Mouse (Mus musculus) layer of hippocampus, adult 11-12 months (tissue): ENCODE measurements around the gene Kcng3.

Source experiments
- DNase-seq: peaks from one replicate; pipeline ENCODE4 v3.0.0; 2022; ENCODE audit warnings: low spot score

The Kcng3 gene

DNA sequence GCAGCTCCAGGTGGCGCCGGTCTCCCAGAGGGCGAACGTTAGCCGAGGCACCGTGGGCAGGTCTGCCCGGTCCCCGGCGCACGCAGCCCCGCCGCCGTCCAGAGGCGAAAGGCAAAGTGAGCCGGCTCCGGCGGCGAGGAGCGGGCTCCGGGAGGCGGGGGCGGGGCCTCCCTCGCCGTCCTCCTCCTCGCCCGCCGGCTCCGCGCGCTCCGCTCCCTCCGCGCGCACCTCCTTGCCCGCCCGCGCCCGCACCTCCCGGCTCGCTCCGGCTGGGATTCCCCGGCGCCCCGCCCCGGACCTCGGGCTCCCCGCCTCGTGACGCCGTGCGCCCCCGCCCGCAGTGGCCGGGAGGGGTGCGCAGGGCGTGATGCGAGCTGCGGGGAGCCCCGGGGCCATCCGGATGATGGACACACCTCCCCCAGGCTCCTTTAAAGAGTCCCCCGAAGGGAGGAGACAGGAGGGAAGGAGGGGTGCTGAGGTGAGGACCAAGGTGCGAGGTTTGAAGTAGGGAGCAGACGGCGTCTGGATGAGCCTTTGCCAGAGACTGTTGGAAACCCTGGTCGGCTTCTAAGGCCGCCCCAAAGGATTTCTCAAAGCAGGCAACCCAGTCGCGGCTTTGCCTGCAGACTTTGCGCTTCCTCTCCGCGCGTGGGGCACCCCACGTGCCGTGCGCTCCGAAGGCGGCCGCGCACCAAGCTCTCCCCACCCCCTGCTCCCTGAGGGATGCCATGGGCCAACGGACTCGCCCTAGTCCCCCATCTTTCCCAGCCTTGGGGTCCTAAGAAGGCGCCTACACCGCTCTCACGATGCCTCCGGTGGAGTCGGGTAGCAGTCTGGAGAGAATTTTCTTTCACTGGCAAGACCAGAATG is at the start of gene Kcng3:
Gene Kcng3 (minus strand): TSS at position 113 of the 870 bp plus-strand sequence.
- no peak for DNase-seq

DNA sequence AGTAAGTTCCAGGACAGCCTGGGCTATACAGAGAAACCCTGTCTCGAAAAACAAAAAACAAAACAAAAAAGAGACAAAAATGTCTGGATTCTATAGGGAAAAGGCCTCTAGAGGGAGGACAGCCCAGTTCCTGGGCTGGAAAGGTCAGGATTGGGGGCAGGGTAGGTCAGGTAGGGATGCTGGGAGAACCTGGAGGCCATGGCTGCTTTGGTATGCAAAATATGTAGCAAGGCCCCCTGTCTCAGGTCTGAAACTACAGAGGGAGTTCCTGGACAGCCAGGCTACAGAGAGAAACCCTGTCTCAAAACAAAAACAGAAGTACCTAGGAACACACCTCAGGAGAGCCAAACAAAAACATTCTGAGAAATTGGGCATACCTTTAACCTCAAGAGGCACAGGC is 45.7 kb upstream of the Kcng3 start:
- DNase-seq: no peak

DNA sequence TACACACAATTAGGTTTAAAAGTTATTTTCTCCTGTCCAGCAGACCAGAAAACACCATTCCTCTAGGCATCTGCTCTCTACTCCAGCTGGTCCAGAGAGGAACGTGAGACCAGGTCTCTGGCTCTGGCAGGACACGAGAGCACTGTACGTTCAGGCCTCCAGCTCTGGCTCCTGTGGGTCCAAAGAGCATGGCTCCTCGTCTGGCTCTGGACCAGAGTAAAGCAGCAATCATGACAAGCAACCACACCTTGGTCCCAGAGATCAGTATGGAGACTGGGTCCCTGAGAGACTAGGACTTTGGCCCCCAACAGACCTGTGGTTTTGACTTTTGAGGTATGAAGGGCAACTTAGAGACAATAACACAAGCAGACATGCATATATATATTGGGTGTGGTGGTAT is 41.0 kb upstream of the Kcng3 start:
- DNase-seq: no peak

DNA sequence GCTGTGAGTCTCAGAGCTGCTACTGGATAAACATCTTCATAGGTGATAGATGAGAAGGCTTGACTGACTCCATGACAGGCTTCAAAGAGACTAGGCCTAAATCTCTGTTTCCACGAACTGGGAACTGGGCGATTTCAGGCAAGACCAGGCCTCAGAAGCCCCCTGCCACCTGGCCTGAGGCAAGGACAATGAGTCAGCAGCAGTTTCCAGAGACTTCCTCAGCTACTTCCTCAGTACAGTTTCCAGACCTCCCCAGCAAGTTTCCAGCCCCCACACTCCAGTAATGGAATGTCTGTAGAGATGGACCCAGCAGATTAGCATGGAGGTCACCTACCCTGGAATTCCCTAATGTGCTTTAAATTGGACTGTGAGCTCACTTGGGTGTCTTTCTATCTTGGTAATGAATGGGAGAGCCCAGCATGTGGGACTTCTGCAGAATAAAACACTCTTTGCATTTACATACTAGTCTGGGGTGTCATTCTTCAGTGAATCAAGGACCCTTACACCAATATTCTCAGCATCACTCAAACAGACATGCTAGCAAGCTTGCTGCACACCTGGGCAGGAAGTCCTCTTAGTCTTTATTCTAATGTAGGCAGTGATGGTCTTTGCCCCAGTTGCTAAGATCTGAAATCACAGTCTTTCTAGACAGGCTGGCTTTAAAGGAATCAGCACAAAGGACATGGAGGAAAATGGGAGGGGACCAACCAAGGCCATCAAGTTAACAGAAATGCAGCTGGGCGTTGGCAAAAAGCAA is 36.4 kb upstream of the Kcng3 start:
- DNase-seq: no peak

DNA sequence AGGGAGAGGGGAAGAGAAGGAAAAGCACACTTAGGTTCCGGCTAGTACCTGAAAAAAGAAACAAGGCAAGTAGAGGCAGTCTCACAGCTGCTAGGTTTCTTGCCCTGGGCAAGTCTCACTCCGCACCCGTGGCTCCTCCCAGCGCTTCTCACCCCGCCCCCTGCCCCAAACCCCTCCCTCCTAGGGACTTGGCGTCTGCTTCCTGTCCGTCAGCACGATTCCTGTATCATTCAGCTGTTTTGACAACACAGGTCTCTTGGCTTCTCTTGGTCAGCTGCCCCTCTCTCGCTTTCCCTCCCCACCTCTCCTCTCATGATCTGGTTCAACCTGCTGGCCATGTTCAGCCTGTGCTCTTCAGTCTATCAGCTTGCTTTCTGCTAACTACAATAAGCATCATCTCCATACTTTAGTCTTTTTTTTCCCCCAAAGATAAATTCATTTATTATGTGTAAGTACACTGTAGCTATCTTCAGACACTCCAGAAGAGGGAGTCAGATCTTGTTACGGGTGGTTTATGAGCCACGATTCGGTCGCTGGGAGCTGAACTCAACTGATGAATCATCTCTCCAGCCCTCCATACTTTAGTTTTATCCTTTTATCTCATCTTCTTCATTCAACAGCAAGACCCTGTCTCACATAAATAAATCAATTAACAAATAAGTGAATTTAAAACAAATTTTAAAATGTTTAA is 35.0 kb upstream of the Kcng3 start:
- no peak for DNase-seq

DNA sequence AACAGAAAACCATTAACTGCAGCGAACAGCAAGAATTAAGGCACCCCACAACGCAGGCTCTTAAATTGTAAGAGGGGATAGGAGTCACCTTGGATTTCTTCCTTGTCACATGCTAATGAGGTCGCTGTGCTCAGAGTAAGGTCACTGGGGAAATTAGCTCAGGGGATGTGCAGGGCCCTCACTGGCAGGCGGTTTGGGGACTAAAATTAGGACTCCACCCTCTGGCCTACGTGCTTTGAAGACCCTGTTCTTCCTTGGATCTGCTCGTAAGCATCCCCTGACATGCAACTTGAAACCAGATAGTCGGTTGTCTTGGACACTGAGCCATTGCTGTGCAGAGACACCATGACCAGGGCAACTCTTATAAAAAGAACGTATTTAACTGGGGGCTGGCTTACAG is 33.1 kb upstream of the Kcng3 start:
- no peak for DNase-seq

DNA sequence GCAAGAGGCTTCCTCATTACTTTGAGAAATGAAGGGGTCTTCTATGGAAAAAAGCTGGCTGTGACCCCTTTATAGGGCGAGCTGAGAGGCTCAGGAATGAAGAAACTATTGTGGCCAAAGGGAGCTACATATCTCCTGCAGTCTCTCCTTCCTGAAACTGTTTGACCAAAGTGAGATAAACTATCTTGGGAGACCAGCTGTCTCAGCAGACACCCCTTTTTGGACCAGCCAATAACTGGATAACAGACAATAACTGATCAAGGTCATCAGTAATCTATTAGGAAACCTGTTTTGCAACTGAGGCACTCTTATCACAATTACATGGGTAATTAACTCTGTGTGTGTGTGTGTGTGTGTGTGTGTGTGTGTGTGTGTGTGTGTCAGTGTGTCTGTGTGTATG is 27.2 kb upstream of the Kcng3 start:
- DNase-seq: no peak

DNA sequence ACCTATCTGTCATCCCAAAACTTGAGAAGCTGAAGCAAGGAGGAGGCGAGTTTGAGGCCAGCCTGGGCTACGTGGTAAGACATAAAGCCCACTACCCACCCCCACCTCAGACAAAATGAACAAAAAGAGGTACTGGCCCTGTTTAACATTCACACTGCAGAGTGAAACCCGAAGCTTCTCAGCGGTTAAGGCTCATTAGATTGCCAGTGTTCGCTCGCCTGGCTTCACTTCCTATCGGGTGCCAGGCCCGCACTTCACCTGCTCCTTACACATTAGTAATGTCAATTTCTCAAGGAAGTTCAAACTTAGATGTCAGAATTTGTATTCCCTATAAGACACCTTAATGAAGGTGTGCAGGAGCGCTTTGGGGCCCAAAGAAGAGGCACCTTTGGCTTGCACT is 25.7 kb upstream of the Kcng3 start:
- no peak for DNase-seq

DNA sequence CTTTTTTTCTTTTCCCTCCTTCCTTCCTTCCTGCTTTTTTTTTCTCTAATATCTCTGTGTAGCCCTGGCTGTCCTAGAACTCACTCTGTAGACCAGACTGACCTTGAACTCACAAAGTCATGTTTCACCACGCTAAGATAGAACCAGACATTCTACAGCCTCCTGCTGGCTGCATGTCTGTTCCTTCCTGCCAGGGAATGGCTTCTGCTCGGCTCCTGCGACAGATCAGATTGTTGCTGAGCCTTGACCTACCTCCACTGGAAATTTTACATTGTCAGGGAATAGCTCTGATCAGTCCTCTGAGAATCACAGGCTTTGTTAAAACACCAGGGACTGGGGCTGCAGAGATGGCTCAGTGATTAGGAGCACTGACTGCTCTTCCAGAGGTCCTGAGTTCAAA is 24.0 kb upstream of the Kcng3 start:
- DNase-seq: no peak

DNA sequence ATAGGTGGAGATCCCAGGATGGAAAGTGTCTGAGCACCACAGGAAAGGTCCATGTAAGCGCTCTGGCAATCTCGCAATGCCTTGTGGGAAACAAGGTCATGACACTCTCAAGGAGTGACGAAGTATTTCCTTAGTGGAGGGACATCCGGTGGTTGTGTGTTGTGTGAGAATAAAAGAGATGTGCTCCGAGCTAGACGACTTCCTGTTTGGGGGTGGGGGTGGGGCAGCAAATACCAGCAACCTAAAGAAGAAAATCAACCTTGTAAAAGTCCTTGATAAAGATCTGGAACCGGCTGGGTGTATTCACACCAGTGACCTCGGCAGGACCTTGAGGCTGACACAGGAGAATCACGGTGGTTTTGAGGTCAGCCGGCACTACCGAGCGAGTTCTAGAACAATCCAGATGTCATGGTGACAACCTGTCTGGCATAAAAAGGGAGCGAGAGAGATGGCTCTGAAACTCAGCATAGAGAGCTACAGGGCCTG is 23.0 kb upstream of the Kcng3 start:
- no peak for DNase-seq

DNA sequence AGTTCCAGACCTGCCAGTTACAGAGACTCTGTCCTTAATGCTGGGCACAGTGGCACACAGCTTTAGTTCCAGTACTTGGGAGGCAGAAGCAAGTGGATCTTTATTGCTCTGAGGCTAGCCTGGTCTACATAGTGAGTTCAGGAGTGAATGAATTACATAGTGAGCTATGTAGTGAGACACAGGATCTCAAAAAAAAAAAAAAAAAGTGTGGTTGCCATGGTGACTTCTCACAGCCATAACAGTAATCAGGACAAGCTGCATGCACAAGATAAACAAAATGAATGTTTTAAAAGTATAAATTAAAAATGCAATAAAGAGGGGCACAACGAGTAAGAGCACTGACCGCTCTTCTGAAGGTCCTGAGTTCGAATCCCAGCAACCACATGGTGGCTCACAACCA is 21.9 kb upstream of the Kcng3 start:
- DNase-seq: no peak

DNA sequence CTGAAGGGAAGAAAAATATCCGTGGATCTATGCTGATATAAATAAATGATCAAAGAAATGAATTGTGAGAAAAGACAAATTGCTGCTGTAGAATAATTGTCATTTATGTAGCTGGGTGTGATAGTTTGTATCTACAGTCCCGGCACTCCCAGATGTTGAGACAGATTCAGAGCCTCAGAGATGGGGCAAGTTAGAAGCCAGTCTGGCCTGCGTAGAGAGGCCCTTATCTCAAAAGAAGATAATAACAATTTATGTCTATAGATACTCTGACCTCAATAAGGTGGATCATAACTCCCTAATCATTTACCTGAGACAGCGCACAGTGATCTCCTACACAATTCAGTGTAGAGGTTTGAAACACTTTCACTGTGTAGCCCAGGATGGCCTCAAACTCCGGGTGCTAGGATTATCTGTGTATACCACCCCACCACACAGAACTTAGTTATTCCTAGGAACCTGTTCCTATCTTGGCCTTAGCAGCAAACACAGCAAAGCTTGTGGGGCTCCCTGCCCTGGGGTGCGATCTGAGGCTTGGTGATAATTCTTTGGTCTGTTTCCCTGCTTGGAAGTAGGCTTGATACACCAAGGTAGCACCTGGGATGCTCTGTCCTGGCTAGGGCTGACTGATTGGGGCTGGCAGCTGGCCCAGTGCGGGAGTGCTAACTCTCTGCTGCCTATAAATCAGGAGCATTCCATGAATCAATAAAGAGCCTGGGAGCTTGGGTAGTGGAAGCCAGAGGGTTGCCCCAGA is 19.4 kb upstream of the Kcng3 start:
- no peak for DNase-seq

DNA sequence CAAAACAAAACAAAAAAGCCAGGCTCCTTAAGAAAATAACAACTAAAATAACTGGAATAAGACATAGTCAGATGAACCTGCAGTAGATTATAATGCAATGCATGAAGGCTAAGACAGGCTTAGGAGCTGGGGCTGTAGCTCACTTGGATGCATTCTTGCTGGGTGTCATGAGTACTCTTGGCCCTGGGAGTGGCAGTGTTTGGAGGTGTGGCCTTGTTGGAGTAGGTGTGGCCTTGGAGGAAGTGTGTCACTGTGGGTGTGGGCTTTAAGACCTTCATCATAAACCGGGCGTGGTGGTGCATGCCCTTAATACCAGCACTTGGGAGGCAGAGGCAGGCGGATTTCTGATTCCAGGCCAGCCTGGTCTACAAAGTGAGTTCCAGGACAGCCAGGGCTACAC is 18.3 kb upstream of the Kcng3 start:
- DNase-seq: no peak

DNA sequence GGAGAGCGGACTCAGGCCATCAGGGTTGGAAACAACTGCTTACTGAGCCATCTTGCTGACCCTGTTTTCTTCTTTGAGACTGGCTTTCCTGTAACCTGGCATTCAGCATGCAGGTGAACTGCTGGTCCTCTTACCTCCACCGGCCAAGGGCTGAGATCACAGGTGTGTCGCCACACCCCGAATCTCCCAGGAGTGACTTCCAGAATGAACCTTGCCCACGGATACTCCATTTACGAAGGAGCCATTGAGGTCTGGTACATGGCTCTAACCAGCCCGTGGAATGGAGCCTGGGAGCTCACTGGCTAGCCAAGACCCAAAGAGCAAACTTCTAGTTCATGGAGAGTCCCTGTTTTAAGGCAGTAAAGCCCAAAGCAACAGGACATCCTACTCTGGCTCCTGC is 15.7 kb upstream of the Kcng3 start:
- no peak for DNase-seq

DNA sequence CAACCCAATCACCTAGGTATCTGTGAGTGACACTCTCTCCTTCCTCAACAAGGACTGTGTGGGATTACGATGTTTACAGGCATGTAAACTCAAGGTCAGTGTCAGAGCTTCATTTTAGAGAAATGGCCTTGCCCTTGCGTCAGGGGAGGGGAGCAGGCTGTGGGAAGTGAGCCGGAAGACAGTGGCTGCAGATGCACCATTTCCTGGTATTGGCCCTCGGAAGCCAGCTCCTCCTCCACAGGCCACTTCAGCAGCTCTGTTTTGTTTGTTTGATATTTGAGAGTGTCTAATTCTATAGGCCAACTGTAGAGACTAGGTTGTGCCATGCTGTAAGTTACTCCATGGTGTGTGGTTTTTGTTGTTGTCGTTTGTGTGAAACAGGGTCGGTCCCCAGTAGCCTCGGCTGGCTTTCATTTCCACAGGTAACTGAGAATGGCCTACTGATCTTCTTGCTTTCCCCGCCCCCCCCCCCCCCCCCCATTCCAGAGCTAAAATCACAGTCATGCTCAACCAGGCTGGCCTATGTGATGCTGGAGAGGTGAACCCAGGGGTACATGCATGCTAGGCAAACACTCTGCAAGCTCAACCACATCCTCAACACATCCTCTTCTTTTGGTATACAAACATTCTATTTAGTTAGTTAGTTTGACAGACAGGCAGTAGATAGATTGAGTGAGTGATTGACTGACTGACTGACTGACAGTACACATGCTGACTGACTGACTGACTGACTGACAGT is 14.9 kb upstream of the Kcng3 start:
- DNase-seq: no peak

DNA sequence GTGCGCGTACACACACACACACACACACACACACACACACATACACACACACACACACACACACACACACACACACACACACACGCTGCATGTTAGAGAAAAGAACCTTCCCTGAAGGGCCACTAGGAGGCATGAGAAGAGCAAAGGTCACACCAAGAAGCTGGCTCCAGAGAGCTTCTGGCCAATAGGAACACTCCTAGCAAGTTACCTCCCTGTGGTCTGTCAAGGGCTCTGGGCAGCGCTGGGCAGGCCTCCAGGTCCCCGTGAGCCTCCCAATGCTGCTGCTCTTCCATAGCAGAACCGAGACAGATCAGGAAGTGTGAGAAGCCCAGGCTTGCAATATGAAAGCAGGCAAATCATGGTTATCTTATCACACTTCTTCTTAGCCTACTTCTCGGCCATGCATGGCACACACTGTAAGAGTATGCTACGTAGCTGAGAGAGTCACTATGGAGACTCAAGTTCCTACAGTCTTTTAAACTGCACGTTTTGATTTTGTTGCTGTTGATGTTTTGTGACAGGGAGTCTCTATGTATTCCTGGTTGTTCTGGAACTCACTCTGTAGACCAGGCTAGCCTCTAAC is 13.6 kb upstream of the Kcng3 start:
- no peak for DNase-seq

DNA sequence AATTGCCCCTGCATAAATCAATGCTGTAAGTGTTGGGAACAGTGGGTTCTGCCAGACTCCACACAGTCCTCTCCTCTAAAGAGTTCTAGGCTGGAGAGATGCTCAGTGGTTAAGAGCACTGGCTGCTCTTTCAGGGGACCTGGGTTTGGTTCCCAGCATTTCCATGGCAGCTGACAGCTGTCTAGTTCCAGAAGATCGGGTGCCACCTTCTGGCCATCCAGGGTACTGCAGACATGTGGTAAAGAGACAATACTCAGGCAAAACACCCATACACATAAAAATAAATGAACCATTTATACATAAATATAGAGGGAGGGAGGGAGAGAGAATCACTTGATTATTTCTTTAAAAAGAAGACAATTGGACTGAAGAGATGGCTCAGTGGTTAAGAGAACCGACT is 5.7 kb upstream of the Kcng3 start:
- no peak for DNase-seq

DNA sequence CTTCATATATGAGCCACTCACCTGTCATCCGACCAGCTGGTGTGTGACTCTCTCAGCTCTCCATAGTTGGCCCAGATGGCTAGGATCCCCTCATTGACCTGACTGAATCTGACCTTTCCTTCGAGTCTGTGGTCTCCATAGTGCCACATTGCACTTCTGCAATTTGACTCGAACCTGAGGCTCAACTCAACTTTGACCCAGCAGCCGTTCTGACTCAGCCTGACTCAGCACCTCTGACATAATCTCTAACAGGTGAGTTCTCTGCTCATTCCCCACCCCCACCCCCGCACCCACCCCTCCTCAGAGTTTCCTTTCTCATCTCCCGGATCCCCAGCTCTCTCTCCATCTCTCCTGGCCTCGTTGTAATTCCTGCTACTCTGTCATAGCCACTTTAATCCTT is 4.7 kb upstream of the Kcng3 start:
- no peak for DNase-seq

DNA sequence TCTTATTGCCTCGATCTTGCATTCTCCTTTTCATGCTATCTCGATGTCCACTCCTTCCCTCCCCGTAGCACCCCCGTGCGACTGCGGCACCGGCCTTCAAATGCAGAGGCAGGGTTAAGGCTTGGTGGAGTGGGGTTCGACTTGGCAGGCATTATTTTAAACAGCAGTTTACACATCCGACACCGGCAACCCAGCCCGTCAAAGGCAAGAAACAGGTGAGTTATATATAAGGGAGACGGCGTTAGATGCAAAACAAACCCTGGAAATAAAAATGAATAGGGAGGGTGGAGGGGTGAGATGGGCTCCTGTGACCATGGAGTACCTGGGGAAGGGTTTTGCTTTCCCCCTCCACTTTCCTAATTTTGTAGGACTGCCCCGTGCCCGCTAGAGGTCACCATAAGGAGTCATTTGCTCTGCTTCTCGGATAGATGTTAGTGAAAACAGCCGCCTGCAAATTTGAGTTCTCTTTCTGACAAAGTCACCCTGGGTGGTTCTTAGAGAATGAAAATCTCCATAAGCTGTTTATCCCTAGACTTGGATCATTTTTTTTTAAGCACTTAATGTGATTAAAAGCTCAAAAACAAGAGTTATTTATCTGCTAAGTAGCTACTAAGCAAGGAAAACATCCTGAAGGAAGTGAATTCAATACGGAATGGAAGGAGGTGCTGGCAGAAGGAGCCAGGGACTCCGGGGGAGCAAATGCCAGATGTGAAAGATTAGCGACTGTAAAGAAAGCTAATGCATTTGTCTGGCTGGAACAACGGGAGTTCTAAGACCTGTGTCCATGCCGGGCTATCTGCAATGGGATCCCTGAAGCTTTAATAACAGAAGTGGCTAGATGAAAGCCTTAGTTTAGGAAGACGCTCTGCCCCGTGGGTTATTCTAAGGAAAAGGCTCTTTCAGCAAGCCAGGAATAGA is 1.2 kb upstream of the Kcng3 start:
- DNase-seq: peak; percentile 73
